Mouse (Mus musculus): ENCODE results near the gene Vps39. TPM values are rescaled to one million over a fixed set of nuclear protein-coding genes. Genes with fewer than 3 reads are reported as not detected.

Vps39 gene
- total RNA-seq, 2 experiments from 2014 or later: 54.2 to 55.8 TPM

GRCm38 (mm10) chr2:120301076-120301475 lies 51.9 kb downstream of the Vps39 start:
- no peak for DNase-seq (ENCODE audit: low spot score in 2 of 2)

- no peak for DNase-seq (ENCODE audit: low spot score in 2 of 2)
These were observed 53.1 kb downstream of the Vps39 start for GRCm38 (mm10) chr2:120299866-120300265.

DNA sequence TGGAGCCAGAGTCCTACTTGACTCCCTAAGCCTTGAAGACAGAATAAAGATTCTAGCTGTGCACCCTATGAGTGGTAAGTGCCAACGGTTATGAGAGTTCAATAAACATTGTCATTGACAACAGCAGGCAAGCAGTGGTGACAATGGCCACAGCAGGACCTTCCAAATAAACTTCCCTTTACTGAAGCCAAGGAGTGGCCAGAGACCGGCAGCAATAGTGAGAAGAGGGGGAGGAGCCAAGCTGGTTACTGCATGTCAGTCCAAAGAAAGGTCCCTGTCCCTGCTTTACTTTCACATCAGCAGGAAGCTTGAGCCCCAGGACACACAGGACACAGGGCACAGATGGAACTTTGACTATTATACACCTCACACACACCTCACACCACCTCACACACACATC lies 56.8 kb downstream of the Vps39 start:
- DNase-seq (ENCODE audit: low spot score in 2 of 2): no peak

DNA sequence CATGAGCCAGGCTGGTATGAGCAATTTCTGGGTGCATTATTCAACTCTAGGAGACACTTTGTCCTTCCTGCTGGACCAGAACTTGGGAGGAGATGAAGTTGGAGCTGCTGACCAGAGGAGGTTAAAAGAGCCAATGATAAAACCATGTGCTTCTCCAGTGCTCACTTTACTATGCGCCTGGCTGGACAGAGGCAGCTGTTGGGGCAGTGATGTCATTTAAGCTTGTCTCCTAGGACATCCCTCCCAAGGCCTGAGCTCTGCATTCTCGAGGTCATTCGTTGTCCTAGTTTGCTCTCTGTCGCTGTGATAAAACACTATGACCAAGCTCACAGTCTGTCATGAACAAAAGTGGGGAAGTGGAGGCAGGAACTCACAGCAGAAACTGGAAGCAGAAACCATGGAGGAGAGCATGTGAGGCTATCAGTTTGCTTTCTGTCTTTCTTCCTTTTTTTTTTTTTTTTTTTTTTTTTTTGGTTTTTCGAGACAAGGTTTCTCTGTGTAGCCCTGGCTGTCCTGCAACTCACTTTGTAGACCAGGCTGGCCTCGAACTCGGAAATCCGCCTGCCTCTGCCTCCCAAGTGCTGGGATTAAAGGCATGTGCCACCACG lies 61.4 kb downstream of the Vps39 start:
- no peak for DNase-seq (ENCODE audit: low spot score in 2 of 2)

DNA sequence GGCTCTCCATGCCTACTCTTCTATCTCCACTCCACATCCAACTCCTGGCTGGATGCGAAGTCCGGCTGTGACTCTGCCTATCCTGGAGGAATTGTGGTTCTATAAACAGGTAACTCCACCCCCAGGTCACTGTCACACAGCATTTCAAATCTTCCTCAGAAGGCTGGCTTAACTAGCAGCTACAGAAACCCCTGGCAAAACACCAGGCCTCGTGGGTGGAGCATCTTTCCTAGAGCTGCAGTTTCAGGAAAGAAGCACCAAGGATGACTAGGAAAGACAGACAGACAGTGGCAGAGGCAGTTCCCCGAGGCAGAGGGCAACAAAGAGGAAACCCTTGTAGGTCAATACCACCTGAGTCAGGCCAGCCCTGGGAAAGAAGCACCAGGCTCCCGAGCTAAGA lies 63.9 kb downstream of the Vps39 start, which contains the start of gene Pla2g4d:
Pla2g4d (minus strand) TSS at position 203 of the 400 bp plus-strand sequence.
- no peak for DNase-seq (ENCODE audit: low spot score in 2 of 2)

- no peak for DNase-seq (ENCODE audit: low spot score in 2 of 2)
These were observed 64.5 kb downstream of the Vps39 start for GRCm38 (mm10) chr2:120288401-120288800.

- DNase-seq (ENCODE audit: low spot score in 2 of 2): no peak
These were observed 67.3 kb downstream of the Vps39 start for GRCm38 (mm10) chr2:120285639-120286038.

DNA sequence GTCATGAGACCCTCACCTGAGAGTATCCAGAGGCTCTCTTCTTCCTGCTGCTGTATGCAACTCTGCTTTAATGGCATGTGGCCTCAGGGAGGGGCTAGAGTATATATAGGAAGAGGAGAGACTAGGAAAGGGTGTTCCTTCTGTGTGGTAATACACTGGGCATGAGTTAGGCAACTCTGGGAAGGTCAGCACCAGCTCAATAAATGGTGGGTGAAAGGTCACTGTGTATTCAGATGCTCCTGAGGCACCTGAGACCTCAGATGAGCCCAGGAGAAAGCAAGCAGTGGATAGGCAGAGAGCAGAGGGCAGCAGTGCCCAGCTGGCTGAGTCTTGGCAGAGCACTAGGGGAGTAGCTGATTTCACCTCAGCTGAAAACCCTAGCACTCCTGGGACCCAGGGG lies 68.2 kb downstream of the Vps39 start:
- DNase-seq (ENCODE audit: low spot score in 2 of 2): no peak

DNA sequence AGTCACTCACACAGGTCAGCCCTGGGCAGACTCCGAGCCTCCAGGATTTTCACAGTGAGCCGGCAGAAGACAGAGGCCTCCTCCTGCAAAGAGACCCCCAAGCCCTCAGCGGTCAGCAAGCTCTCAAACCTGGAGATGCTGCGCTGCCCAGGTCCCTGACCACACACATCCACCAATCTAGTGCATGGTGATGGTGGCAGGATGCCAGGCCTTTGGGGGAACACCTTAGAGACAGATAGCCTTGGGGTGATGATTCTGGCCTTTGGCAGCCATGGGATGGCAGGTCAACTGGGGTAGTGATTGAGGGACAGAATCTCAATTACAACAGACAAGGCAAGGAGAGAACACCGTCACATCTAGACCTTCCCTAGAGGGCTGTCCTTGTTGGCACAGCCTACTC lies 68.8 kb downstream of the Vps39 start:
- DNase-seq (ENCODE audit: low spot score in 2 of 2): no peak

GRCm38 (mm10) chr2:120283550-120283949 lies 69.4 kb downstream of the Vps39 start:
- no peak for DNase-seq (ENCODE audit: low spot score in 2 of 2)

DNA sequence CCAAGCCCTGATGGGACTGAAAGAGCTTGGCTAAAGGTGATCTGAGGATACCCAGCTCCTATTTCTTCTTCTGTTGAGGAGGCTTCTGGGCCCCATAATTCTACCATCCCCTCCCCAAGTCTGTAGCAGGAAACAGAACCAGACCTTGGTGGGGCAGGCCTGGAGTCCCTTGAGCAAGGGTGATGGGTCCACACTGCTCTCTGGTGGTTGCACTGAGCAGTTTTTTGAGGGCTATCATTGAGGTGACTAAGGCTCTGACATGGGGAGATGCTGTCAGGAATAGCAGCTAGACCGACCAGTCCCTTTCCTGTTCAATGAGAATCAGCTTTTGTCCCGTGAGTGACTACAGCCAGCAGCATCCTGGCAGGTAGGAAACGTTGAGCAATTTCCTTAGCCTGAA lies 71.7 kb downstream of the Vps39 start:
- no peak for DNase-seq (ENCODE audit: low spot score in 2 of 2)

- no peak for DNase-seq (ENCODE audit: low spot score in 2 of 2)
These were observed 73.0 kb downstream of the Vps39 start for GRCm38 (mm10) chr2:120279961-120280360.

DNA sequence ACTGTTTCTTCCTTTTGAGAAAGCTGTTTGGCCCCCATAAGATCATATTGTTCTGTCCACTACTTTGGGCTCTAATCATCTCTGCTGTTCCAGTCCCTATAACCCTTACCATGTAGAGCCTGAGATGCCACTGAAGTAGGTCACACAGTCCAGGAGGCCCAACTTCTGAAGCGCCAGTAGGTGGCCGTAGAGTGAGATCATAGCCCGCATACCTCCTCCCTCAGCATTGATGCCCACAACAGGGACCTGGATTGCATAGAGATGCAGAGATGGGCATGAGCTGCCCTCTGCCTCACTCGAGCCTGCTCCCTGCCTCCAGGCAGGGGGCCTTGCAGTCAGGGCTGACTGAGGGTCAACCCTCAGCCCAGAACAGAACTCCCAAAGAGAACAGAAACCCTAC lies 76.0 kb downstream of the Vps39 start:
- no peak for DNase-seq (ENCODE audit: low spot score in 2 of 2)

- no peak for DNase-seq (ENCODE audit: low spot score in 2 of 2)
These were observed 84.3 kb downstream of the Vps39 start for GRCm38 (mm10) chr2:120268635-120269034.

Other genes starting within 250 kb of the Vps39 start
- 10 to 100 TPM; 46.6 to 47.0 TPM for gene Ehd4, start 198.5 kb downstream of the Vps39 start, total RNA-seq (2021)
- gene Pla2g4e, start 107.8 kb downstream of the Vps39 start, total RNA-seq (2021): 1 to 10 TPM; 2.2 to 2.9 TPM
- gene Pla2g4d, start 63.9 kb downstream of the Vps39 start, total RNA-seq (2021): under 1 TPM in 1 of 2 experiments, not detected in 1; 0.28 TPM
- gene Pla2g4f, start 39.0 kb downstream of the Vps39 start, total RNA-seq (2021): not detected
- 10 to 100 TPM; 27.6 to 29.0 TPM for gene Ganc, start 50.8 kb upstream of the Vps39 start, total RNA-seq (2021)
- 10 to 100 TPM; 45.4 to 47.2 TPM for gene Tmem87a, start 51.0 kb upstream of the Vps39 start, total RNA-seq (2021)
- gene Capn3, start 102.9 kb upstream of the Vps39 start, total RNA-seq (2021): 1 to 10 TPM; 1.1 to 2.0 TPM
- gene Zfp106, start 210.7 kb upstream of the Vps39 start, total RNA-seq (2021): 100 to 1,000 TPM; 104 TPM
- 10 to 100 TPM; 51.7 to 60.1 TPM for gene Snap23, start 214.5 kb upstream of the Vps39 start, total RNA-seq (2021)

Measured in adrenal gland, postnatal 4 days (tissue).